Mouse (Mus musculus): ENCODE measurements at regions not wholly inside any gene's neighbourhood (a gene's known extent, or its start where the extent isn't known, plus 50 kb on each side); places are given as distances from the start of the nearest gene placed in this dataset.

- no peak for DNase-seq (ENCODE audit: low spot score)
These were observed 280.9 kb upstream of the Gm9972 start for GRCm38 (mm10) chr11:42754481-42755272.

DNA sequence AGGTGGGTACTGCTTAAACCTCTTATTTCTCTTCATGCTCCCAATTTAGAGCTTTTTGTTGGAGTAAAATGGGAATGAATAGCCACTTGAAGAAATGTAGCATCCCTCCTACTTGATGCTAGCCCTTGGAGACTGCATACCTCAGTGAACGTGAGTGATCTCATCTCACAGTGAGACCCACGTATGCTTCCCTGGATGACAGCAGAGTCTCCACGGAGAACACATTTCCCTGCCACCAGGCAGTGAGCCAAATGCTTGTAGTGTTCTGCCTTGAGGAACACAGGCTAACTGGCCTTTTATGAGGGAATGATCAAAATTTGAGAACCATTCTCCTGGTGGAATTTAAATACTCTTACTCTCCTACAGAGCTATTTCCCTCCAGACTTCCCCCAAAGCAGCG, 280.1 kb upstream of the Gm9972 start:
- DNase-seq (ENCODE audit: low spot score), result no peak

DNA sequence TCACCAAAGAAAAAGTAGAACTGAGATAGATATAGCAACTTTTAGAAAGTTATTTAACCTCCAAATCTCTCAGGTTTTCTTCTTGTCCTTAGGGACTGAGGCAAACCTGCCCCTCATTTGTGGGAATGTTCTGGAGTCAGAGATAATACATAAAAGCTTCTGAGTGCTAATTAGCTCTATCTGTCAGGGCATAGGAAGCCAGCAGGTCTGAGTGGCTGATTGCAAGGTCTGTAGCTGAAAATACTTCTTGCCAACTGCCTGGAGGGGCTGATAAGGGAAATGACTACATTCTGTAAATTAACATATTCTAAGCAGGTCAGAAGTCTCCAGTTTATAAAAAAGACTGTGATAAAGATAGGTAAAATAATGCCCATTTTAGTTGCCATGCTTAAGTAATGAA, 270.3 kb upstream of the Gm9972 start:
- no peak for DNase-seq (ENCODE audit: low spot score)

DNA sequence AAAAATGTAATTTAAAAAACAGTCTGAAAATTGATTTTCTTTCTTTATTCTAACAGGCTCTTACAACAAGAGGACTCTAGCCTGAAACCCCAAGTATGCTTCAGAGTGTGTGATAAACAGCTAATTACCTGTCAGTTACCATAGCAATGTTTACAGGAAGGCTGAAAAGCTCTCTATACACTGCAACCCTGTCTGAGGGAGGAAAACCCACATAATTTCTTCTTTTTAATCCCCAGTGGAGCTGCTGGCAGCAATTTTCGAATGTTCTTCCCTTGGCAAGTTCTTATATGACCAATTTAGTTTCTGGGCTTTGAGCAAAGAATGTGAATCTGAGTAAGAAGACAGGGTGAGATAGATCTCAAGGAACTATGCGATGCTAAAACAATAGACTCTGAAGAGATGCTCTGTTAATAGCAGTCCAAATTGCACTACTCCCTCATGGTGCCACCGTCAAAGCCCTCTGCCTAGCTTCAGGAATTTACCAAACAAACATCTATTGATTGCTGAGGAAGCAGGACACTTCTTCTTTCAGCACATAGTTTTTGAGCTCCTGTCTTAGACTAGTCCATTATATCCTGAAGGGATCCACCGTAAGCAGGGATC, 260.4 kb upstream of the Gm9972 start:
- DNase-seq (ENCODE audit: low spot score), result no peak

GRCm38 (mm10) chr11:42811487-42811886, 224.1 kb upstream of the Gm9972 start:
- DNase-seq (ENCODE audit: low spot score), result no peak

GRCm38 (mm10) chr11:42815753-42816152, 219.8 kb upstream of the Gm9972 start:
- no peak for DNase-seq (ENCODE audit: low spot score)

DNA sequence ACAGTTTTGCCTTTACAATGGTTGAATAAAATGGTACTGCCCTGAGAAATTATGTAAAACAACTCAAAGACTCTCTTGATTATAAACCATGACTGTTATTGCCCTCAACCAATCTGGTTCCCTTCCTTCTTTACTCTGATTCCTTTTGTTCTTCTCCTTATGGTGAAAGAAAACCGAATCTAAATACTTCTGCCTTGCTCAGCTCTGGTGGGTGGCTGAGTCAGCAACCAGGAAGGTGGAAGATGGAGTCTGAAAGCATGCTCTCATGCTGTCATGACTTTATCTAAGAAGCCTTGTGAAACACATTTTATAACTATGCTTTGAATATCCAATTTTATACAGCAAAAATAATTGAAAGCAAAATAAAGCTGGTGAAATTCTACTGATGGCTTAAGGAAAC, 212.7 kb upstream of the Gm9972 start:
- DNase-seq (ENCODE audit: low spot score), result no peak

DNA sequence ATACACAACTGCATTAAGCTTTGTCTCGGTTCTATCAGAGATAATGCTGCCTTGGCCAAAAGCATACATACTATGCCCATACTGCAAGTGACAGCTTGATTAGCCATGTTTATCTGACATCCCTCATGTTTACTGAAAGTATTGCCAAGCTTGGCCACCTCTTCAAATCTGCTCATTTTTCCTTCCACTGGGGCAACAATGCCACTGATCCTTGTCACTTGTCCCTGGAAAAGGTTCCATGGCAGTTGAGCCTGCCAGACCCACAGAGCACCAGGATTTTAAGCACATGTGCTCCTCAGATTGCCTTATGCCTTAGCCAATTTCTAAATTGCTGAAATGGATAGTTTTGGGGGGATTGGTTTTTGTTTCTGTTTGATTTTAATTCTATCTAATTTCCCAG, 189.8 kb upstream of the Gm9972 start:
- no peak for DNase-seq (ENCODE audit: low spot score)

GRCm38 (mm10) chr11:42854411-42854810, 181.1 kb upstream of the Gm9972 start:
- DNase-seq (ENCODE audit: low spot score), result no peak

- no peak for DNase-seq (ENCODE audit: low spot score)
These were observed 177.9 kb upstream of the Gm9972 start for GRCm38 (mm10) chr11:42857687-42858086.

GRCm38 (mm10) chr11:42874056-42874455, 161.5 kb upstream of the Gm9972 start:
- DNase-seq (ENCODE audit: low spot score), result no peak

DNA sequence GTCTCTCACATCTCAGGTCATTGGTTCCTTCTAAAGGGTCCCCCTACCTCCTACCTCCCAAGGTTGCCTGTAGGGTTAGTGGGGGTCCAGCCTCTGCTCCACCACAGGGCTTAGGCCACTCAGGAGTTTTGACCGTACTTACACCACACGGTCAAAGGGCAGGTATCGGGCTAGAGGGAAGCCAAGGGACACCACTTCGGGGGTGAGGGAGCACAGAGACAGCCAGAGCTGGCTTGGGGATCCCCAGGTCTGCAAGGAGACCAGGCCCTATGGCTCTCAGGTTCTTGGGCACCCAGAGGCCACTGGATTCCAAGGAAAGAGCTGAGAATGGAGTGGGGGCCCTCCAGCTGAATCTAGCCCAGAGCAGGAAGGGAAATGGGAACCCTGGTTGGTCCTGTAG, 135.5 kb upstream of the Gm9972 start:
- DNase-seq (ENCODE audit: low spot score), result no peak

DNA sequence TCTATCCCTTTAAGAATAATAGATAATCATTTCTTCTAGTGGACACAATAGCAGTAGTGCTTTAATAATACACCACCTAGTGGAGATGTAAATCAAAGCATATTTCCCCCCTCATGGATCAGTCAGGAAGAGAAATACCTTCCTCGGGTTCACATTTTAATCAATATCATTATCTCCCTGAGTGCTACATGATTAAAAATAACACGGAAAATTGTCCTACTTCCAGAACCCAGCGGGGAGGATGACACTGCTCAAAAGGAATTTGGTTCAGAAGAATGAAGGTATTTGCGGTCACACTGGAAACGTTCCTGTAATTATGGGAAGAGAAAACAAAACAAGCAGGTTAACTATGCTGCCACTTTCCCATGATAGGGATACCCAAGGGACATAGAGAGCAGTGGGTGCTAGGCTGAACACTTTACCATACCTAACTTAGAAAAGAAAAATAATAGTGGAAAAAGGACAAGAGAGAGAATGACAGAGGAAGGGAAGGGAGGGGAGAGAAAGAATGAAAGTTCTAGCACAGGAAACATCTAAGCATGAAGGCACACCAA, 132.0 kb upstream of the Gm9972 start:
- no peak for DNase-seq (ENCODE audit: low spot score)

GRCm38 (mm10) chr11:42905561-42905960, 130.0 kb upstream of the Gm9972 start:
- DNase-seq (ENCODE audit: low spot score), result no peak

GRCm38 (mm10) chr11:42906020-42906419, 129.5 kb upstream of the Gm9972 start:
- DNase-seq (ENCODE audit: low spot score), result no peak

DNA sequence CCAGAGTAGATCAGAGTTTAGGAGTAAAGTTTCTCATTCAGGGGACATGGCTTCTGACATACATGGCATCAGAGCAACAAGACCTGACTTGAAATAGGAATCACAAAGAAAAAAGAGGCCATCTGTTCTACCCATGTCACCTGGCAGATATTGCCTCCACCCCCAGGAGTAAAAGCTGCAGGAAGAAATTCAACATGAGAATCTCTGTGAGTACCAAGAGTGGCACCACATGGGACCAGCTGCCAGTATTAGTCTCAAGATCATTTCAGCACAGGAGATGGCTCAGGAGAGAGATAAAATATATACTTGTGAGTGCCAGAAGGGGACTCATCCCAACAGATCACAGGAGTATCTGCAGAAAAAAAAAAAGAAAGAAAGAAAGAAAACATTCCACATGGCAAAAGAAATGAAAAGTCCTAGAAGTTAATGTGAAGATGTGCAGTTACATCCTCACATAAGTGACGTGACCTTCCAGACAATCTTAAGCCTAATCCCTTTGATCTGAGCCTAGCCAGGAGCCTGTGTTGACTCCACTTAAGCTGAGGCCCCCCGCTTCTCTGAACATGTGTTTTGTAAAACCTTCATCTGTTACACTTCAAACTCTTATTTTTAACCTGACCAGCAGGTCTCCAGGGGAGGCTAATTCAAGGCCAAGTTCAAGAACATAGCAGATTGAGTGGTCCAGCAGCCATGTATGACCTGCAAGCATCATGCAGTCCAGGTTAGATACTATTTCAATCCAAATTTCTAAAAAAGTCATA, 118.9 kb upstream of the Gm9972 start:
- DNase-seq (ENCODE audit: low spot score), result no peak

GRCm38 (mm10) chr11:42919221-42919620, 116.3 kb upstream of the Gm9972 start:
- DNase-seq (ENCODE audit: low spot score), result no peak

DNA sequence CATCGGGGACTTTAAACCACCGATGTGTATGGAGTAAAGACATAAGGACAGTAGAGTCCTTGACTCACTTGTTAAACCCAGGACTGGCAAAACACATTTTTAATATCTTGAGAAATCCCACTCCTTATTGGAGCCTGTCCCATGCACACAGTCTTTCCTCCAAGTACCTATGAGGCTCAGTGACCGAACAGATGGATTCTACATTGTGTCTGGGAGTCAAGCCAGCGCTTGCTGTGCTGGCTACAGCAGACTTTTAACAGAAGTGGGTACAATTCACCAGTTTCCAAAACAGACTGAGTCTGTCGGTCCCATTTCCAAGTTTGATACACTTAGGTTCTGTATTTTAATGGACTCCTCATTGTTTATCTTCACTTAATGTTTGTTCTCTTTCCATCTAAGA, 108.4 kb upstream of the Gm9972 start:
- DNase-seq (ENCODE audit: low spot score), result no peak

DNA sequence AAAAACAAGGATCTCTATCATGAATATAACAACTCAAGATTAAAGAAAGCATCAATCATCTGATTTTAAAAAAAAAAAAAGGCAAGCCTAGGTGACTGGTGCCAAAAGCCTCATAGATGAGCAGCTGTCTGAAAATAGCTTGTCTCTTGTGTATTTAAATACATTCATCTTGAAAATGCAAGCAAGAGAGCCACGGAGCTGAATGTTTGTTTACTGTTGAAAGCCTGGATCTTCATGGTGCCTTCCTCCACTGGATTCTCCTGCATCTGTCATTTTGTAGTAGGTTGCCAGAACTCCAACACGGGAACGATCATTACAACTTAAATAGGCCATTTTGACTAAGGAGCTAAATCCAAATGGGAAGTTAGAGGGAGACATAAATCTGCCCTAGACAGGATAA, 106.6 kb upstream of the Gm9972 start:
- DNase-seq (ENCODE audit: low spot score), result no peak

- peak; percentile 16 for DNase-seq (ENCODE audit: low spot score)
These were observed 96.3 kb upstream of the Gm9972 start for GRCm38 (mm10) chr11:42939271-42939670.

- DNase-seq (ENCODE audit: low spot score), result no peak
These were observed 94.0 kb upstream of the Gm9972 start for GRCm38 (mm10) chr11:42941561-42941960.

DNA sequence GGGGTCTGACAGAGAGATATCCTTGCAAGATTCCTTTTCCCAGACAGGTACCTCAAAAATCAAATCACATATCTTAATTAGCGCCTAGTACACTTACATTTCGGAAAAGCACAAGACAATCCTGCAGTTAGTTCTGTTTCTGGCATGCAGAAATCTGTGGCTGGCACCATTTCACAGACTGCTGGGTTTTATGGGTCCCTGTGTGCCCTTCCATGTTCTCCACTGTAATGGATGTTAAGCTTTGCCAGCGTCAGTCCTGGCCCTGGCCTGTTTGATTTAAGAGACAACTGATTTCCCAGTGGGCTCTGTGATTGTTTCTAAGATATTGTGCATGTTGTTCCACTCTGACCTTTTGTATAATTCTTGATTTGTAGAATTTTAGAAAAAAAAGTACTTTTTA, 93.3 kb upstream of the Gm9972 start:
- DNase-seq (ENCODE audit: low spot score), result no peak

DNA sequence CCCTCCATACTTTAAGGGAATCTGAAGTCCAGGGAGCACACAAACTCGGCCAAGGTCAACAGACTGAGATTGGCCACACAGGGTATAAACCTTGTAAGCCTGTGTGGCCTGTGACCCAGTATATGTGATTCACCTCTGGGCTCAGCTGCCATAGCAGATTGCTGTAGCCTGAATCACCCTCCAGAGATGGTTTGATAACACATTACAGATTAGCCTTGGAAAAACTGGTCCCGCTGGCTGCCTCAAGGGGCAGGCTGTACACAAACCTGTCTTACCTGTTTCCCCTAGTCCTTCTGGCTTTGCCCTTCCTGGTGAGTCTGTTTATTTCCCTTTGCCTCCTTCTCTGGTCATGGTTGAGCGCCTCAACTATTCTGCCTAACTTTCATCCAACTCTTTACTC, 91.0 kb upstream of the Gm9972 start:
- DNase-seq (ENCODE audit: low spot score), result peak; percentile 7
